Mouse (Mus musculus) neutrophil, adult 83 days (primary cell): Measurements from ENCODE around the gene Tbc1d22a. TPM values are rescaled to one million over a fixed set of nuclear protein-coding genes. Genes with fewer than 3 reads are reported as not detected.

Experiments
- total RNA-seq, 2 experiments: library from RNA; stranded (reverse); gene quantifications; one replicate each; pipeline ENCODE4 v1.2.4; 2023

Gene Tbc1d22a
- total RNA-seq, result 10 to 100 TPM; 35.9 to 36.3 TPM

GRCm38 (mm10) chr15:86213753-86214548 is at the start of gene Tbc1d22a:
TSS of gene Tbc1d22a (plus strand) at chr15:86214459.

GRCm38 (mm10) chr15:86185689-86186569 is 28.3 kb upstream of the Tbc1d22a start, which contains the start of gene Cerk:
TSS of gene Cerk (minus strand) at chr15:86186141.

Other genes starting within 250 kb of the Tbc1d22a start
- gene Celsr1, start 180.7 kb upstream of the Tbc1d22a start, total RNA-seq, result 1 to 10 TPM; 1.5 to 1.6 TPM
- gene Gramd4, start 156.8 kb upstream of the Tbc1d22a start, total RNA-seq, result 10 to 100 TPM; 19.6 to 20.2 TPM
- 10 to 100 TPM; 30.7 to 32.9 TPM for gene Cerk, start 28.3 kb upstream of the Tbc1d22a start, total RNA-seq